Mouse (Mus musculus) yolk sac, embryonic 10.5 days (tissue): ENCODE data around the gene Ndufaf1.
A peak's percentile ranks its signal among the peaks of the same experiment; 100 is the strongest.
"Not testable (repeated sequence)": the region's sequence is repeated elsewhere in the genome, so short reads cannot be mapped to it uniquely, and the experiment has no call there.

Experiments
- DNase-seq: peaks from one replicate; pipeline ENCODE4 v3.0.0-alpha.2; 2017; ENCODE audit warnings: low spot score

The Ndufaf1 gene

DNA sequence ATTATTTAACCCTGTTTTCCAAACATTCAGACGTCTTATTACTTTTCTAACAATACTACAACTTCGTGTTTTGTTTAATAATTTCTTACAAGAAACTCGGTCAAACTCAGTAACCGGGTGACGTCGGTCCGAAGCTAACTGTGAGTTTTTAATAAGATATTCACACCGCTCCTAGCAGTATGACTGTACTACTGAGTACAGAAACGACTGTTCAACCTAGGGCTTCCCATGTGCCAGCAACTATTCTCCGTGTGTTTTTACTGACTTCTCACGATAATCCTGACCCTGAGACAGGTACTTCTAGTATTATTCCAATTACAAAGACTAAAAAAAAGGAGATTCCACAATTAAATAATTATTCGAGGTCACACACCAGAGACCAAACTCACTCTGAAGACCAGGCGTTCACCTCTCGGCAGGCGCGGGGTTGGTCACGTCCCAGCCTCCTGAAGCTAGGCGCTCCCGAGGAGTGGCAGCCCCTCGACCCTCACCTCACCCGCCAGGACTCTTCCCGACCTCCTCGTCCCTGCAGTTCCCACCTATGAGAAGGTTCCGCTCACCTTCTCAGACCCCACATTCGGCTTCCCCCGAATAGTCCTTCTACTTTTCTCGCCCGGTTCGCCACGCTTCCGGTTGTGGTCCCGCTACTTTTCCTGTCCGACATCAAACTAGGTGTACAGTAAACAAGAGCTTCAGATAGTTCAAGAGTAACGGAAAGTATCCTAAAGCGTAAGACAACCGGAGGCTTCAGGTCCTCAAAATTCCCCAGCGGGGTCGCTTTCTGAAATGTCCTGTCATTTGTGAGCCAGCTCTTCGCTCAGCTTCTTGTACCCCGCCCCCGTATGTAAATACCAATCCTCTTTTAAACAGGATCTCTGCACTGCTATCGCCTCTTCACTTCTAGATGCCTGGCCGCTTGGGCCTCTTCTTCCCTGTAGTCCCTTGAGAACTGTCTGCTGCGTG, at the start of gene Ndufaf1:
Gene Ndufaf1 (minus strand): TSS at position 608 of the 963 bp plus-strand sequence.
- peak; percentile 82 for DNase-seq

DNA sequence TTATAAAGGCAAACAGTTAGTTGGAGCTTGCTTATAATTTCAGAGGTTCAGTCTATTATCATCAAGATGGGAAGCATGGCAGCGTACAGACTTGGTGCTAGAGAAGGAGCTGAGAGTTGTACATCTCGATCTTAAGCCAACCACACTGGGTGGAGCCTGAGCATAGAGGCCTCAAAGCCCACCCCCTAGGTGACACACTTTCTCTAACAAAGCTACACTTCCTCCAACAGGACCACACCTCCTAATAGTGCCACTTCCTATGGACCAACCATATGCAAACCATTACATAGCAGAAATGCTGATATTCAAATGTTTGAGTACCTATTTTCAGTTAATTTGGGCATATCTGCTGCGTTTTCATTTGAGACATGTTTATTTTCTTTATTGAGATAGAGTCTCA, 47.4 kb upstream of the Ndufaf1 start:
- DNase-seq: no peak

DNA sequence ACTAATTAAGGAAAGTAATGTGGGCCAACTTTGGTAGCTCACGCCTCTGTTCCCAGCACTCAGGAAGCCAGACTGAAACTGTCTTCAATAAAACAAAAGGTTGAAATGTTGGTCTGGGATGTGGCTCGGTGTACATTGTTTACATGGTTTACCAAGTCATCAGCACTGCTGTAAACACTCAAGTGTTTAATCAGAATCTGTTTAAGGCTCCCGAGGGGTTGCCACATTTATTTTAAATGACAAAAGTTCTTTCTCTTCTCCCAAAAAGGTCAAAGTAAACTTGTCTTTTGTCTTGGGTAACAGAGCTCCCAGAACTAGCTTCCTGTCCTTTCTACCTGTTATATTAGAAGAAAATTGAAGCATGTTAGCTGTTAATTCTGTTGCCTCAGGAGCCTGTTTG, 45.0 kb upstream of the Ndufaf1 start:
- no peak for DNase-seq

DNA sequence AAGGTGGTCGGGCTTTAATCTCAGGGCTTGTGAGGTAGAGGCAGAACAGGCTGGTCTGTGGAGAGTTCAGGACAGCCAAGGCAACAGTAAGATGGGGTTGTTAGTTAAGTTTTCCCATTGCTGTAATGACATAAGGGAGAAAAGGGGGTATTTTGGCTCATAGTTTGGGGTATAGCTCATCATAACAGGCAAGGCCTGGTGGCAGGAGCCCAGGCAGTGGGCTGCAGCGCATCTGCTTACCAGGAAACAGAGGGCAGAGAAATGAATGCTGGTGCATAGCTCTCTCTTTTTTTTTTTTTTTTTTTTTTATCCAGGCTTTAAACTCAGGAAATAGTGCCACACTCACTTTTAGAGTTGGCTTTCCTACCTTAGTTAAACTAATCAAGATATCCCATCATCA, 40.5 kb upstream of the Ndufaf1 start:
- DNase-seq: no peak

DNA sequence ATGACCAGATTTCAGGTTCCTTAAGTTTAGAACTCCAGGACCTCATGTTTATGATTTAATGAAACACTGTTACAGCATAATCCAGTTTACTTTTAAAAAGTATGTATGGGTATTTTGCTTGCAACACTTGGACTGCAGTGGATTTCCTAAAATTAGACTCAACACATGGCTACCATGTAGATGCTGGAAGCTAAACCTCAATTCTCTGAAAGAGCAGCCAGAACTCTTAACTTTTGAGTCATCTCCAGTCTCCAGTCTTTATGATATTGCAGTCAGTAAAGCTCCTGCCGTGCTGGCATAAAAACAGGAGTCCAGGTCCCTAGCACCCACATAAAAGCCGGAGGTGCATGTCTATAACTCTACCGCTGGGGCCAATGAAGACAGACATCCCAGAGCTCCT, 37.3 kb upstream of the Ndufaf1 start:
- no peak for DNase-seq

DNA sequence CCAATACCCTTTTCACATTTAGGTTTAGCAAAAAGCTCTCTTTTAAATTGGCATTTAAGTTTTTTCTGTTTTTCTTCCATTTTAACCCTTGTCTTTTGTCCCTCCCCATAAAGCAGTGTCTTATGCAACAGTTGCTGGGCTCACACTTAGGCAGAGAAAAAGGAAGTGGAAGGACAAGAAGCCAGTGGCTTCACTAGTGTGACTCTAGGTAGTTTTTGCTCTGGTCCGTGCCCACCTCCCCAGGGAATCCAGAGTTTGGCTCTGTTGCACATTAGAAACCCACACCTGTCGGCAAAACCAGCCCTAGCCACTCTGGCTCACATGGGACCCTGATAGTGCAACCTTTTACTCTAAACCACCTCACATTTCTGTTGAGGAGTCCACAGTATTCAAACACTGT, 35.8 kb upstream of the Ndufaf1 start:
- no peak for DNase-seq

DNA sequence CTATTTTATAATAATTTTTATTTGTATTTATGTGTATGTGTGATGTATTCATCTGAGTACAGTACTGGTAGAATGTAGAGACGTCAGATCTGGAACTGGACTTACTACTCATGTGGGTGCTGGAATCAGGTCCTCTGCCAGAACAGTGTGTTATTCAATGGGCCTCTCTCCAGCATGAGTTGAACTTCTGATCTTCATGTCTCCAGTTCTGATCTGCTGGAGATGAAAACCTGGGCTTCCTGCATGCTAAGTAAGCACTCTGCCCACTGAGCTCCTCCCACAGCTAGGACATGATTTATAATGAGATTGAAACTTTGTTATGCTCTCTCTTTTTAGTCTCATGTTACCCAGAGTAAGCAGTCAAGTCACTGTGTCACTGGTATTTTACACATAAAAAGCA, 33.5 kb upstream of the Ndufaf1 start:
- DNase-seq: no peak

DNA sequence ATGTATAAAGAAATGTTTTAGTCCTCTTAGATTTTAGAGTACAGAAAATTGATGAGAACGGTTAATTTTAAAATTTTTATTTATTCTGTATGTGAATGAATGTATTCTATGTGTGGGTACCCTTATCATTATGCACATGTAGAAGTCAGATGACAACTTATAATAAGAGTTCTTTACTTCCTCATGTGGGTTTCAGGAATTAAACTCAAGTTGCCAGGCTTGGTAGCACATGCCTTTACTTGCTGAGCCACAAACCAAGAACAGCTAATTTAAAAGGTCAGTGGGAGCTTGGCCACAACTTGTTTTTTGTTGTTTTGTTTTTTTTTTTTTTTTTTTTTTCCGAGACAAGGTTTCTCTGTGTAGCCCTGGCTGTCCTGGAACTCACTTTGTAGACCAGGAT, 32.2 kb upstream of the Ndufaf1 start:
- no peak for DNase-seq

DNA sequence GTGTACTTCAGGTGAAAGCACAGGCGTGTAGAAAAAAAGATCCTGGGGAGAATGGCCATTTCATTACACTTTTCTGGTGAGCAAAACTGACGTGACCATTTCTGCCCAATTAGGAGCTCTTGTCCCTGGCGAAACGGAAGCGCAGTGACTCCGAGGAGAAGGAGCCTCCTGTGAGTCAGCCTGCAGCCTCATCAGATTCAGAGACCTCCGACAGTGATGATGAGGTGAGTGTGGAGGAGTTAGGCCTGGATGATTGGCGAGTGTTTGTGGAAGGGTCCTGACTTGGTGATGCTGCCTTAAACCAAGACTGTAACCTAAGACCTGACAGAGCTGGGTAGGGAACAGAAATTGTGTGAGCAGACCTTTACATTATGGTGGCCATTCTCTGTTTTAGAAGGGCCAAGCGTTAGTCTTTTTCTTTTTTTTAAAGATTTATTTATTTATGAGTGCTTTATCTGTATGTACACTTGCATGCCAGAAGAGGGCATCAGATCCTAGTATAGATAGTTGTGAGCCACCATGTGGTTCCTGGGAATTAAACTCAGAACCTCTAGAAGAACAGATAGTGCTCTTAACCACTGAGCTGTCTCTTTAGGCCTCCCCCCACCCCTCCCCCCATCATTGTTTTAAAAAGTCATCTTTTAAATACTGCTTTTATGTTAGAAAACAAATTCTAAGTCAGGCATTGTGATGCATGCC, 29.5 kb upstream of the Ndufaf1 start:
- no peak for DNase-seq

DNA sequence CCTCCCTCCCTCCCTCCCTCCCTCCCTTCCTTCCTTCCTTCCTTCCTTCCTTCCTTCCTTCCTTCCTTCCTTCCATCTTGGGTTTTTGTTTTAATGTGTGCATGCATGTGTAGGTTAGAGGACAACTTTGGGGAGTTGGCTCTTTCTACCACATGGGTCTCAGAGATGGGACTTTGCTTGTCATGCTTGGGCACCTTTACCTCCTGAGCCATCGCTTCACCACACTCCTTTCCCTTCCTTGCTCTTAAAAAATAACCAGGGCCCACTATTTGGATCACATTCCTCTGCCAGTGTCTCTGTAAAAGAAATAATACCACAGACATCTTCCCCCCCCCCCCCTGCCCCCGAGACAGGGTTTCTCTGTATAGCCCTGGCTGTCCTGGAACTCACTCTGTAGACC, 21.1 kb upstream of the Ndufaf1 start:
- no peak for DNase-seq

DNA sequence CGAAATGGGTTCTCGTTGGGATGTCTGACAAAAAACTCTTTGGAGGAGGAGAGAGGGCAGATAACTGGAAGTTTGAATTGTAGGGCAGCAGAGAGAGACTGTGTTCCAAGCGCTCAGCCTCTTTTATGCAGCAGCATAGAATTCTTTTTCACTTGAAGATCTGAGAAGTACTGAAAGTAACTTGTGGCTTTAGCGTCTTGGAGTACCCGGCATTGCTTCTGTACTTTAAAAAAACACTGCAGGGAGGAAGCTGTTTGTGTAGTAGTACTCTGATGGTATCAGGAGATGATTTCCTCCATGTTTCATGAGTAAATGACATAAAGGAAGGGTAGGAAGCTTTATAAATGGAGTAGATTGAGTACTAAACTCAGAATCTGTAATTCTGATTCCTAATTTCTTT, 13.2 kb upstream of the Ndufaf1 start:
- no peak for DNase-seq

DNA sequence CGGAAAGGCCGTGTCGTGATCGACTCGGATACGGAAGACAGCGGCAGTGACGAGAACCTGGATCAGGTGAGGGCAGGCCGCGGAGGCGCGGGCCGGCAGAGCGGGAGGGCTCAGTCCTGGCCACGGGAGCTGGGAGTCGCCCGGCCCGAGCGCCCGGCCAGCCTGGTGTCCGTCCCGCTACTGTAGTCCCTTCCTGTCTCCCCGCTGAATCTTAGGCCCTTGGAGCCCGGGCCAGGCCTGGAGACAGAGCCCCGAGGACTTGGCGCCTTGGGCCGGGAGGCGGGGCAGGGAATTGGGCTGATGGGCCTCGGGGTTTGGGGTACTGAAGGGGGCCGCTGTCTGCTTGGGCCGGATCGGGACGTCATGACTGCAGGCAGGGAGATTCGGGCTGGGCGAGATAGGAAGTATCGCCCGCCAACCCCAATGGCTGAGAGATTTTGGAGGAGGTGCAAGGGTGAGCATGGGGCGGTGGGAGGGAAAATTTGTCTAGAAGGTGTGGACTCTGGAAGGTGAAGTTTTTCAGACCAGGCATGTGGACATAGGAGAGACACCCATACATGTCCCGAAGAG, 12.7 kb upstream of the Ndufaf1 start:
- DNase-seq: no peak

DNA sequence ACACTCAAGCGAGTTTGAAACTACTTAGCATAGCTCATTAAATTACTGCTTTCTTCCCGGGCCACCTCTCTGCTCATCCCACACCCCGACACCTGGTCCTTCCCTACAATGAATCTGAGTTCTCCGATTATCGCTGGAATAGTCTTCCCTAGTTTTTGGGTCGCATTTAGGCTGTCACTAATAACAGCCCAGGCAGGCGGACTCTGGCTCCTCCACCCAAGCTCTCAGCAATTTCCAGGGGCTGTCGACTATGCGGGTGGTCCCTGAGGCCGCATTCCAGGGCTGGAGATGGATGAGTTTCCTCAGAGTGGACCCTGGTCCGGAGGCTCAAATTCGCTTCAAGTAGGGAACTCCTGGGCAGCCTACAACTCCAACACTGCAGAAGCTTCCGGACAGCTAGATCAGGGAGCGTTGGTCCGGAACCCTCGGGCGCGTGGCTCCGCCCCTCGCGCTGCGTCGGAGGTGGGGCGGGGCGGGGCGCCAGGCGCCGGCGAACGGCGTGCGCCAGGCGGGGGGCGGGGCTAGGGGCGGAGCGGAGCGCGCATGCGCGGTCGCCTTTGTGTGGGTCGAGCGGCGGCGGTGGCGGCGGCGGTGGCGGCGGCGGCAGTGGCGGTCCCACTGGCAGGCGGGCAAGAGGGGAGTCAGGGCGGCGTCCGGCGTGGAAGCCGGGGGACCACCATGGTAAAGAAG, 12.0 kb upstream of the Ndufaf1 start, which contains the start of gene Rtf1:
Gene Rtf1 (plus strand): TSS at position 544 of the 690 bp plus-strand sequence.
- DNase-seq: peak; percentile 92

DNA sequence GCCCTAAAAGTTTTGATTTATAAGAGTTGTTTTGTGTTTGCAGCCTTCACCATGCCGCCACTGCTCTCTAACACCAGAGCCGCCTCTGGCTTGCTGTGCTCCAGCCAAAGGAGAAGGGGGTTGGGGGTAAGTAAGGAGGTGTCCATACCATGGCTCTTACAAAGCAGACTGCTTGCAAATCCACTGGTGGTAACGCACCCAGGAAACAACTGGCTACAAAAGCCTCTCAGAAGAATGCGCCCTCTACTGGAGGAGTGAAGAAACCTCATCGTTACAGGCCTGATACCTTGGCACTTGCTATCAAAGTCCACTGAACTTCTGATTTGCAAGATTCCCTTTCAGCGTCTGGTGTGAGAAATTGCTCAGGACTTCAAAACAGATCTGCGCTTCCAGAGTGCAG, 6.4 kb upstream of the Ndufaf1 start:
- no peak for DNase-seq

DNA sequence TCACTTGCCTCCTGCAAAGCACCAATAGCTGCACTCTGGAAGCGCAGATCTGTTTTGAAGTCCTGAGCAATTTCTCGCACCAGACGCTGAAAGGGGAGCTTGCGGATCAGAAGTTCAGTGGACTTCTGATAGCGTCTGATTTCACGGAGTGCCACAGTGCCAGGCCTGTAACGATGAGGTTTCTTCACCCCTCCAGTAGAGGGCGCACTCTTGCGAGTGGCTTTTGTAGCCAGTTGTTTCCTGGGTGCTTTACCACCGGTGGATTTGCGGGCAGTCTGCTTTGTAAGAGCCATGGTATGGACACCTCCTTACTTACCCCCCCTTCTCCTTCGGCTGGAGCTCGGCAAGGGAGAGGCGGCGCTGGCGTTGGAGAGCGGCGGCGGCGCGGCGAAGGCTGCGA, 3.1 kb upstream of the Ndufaf1 start:
- DNase-seq: not testable (repeated sequence)

DNA sequence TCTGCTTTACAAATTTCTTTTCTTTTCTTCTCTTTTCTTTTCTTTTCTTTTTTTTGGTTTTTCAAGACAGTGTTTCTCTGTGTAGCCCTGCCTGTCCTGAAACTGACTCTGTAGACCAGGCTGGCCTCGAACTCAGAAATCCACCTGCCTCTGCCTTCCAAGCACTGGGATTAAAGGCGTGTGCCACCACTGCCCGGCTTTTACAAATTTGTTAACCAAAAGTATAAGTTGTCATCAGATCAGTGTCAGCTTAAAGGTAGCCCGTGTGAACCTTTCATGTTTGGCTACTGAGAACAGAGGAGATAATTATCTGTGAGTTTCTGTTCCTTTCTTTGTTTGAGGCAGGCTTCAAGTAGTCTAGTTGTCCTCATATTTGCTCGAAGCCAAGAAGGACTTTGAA, 18.4 kb downstream of the Ndufaf1 start:
- no peak for DNase-seq

DNA sequence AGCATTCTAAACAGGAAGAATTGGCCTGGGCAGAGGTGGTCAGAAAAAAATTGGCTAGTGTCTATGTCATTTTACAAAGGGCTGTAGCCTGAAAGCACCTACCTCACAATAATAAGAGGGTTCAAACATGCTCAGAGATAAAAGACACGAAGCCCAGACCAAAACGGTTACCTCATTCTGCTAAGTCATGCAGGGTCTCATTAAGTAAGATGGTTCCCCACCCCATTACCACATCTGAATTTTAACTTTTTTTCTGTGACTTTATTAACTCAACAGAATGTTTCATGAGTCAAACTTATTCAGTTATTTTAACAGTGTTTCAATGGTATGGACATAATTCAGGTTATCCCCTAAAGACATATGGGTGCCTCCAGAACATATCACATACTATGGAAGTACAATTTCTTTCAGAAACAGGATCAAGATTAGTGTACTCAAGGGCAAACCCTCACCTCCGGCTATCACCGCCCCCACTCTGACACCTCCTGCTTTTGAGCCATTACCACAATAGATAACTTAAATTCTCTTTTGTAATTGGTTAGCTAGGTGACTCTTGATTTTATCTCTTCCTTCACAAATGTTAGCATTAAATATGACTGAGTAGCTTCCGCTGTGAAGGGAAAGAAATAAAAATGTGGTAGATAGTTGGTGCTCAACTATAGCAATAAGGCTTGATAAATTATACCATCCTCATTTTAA, 21.3 kb downstream of the Ndufaf1 start:
- no peak for DNase-seq

DNA sequence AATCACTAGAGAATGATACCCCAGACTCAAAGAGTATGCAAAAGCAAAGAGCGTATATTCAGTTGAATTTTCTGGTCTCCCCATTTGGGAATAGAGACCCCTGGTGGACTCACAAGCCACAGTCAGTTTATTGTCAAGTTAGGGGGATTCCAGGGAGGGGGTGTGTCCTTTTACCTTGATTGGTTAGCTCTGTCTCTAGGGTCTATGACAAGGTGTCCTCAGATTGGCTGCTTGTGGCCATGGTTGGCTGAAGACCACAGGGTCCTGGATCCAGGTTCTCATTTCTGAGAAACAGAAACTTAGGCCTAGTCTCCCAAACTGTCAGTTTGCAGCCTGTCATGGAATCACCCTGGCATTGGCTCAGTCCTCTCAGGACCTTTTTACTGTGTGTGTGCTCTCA, 25.8 kb downstream of the Ndufaf1 start:
- DNase-seq: no peak

DNA sequence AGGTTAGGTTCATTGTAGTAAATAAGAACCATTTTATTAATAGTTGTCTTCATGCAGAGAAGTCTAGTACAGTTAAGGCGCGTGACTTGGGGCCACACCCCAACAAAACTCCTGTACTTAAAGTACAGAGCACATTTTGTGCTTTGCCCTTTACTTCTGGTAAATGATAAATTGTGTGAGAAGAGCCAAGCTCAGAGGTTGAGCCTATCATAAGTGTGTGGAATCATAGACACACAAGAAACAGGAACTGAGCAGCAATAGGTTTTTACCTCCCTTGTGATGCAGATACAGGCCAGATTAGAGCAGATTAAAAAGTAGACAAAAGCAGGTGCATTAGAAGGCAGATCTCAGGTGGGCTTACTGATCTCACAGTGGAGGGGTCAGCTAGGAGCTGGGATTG, 41.3 kb downstream of the Ndufaf1 start:
- no peak for DNase-seq

DNA sequence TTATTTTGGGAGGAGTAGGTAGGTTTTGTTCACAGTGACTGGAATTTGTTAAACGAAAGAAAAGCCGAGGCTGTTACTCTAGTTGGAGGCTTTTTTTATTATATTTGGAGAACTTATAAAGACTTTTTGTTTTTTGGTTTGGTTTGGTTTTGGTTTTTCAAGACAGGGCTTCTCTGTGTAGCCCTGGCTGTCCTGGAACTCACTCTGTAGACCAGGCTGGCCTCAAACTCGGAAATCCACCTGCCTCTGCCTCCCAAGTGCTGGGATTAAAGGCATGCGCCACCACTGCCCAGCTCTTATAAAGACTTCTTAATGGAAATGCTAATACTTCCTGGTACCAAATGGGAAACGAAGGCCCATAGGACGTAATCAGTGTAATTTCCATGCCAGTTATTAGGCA, 43.6 kb downstream of the Ndufaf1 start:
- not testable (repeated sequence) for DNase-seq

DNA sequence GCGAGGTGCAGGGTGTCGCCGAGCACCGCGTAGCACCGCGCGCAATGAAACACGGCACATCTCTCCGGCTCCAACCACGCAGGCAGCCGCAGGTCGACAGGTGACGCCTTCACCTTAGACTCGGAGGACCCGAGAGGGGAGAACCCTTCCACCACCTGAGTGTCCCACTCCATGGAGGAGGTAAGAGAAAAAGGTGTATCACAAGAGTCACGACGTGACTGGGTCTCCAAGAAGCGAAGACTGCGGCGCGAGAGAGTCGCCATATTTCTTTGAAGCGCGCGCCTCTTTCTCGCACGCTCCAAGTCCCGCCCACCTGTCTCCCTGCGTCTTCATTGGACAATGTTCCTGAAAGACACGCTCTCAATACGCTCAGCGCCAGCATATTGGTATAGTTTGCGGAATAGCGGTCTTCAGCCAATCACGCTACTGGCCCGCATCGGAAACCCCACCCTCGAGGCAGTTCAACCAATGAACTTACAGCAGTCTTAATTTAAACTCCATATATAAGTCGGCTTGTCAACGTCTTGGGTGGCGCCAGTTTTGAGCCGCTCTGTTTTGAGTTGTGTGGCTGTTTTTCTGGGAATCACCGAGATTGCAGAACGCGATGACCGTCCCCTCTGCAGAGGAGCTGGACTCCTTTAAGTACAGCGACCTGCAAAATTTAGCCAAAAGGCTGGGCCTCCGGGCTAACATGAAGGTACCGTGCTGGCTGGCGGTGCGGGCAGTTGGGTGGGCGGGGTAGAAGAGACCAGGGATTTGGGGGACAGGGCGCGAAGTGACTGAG, 44.2 kb downstream of the Ndufaf1 start, which contains the start of the genes Nusap1 and Oip5:
Gene Nusap1 (plus strand): TSS at position 100 of the 784 bp plus-strand sequence.
Gene Oip5 (minus strand): TSS at position 271 of the 784 bp plus-strand sequence.
- peak; percentile 96 for DNase-seq
